Mouse (Mus musculus) midbrain, embryonic 14.5 days (tissue): ENCODE data around the gene Chuk. TPM values are rescaled to one million over a fixed set of nuclear protein-coding genes. Genes with fewer than 3 reads are reported as not detected.

ENCODE experiments used
- ATAC-seq: fragments of 200-750 bp; cut with Nextera tagmentation; 2 replicates; pipeline ENCODE4 v1.8.0; 2017; ENCODE audit warnings: moderate number of reproducible peaks, moderate library complexity; ENCODE audit not compliant: low FRiP score, low TSS enrichment
- DNase-seq: peaks from one replicate; pipeline ENCODE4 v3.0.0-alpha.2; 2015
- H3K27ac ChIP-seq: fragments of 300-500 bp; sonication (generic); replicated peaks from 2 replicates; pipeline ENCODE4 v1.5.1; 2014; ENCODE audit warnings: mild to moderate bottlenecking, low read depth, low read length, moderate library complexity
- H3K27me3 ChIP-seq: fragments of 300-500 bp; sonication (generic); 2 replicates; pipeline ENCODE4 v1.6.1; 2014; ENCODE audit warnings: low read length, control low read depth, mixed read lengths; ENCODE audit not compliant: control insufficient read depth, insufficient read depth
- H3K36me3 ChIP-seq: fragments of 300-500 bp; sonication (generic); 2 replicates; pipeline ENCODE4 v1.6.1; 2014; ENCODE audit warnings: low read length, control low read depth; ENCODE audit not compliant: control insufficient read depth, insufficient read depth
- H3K4me1 ChIP-seq: fragments of 300-500 bp; sonication (generic); 2 replicates; pipeline ENCODE4 v1.6.1; 2014; ENCODE audit warnings: mild to moderate bottlenecking, antibody characterized with exemption, low read length, control low read depth; ENCODE audit not compliant: control insufficient read depth, insufficient read depth
- H3K4me2 ChIP-seq: fragments of 300-500 bp; sonication (generic); 2 replicates; pipeline ENCODE4 v1.6.1; 2014; ENCODE audit warnings: mild to moderate bottlenecking, low read length, moderate library complexity
- H3K4me3 ChIP-seq: fragments of 300-500 bp; sonication (generic); replicated peaks from 2 replicates; pipeline ENCODE4 v1.5.1; 2014; ENCODE audit warnings: low read depth, low read length
- H3K9ac ChIP-seq: fragments of 300-500 bp; sonication (generic); replicated peaks from 2 replicates; pipeline ENCODE4 v1.6.1; 2014; ENCODE audit warnings: mild to moderate bottlenecking, low read length, moderate library complexity
- H3K9me3 ChIP-seq: fragments of 300-500 bp; sonication (generic); 2 replicates; pipeline ENCODE4 v1.6.1; 2016; ENCODE audit warnings: low read length, control low read depth, mixed read lengths; ENCODE audit not compliant: control insufficient read depth
- WGBS: fragments of 180-500 bp; shearing (Covaris S2); extraction: QIAGEN DNeasy Blood & Tissue Kit; methylation state at CpG from one replicate; pipeline ENCODE4 v1.1.7; 2014; 5-methylcytosine and 5-hydroxymethylcytosine counted together
- polyA plus RNA-seq: library from polyadenylated mRNA; unstranded; fragments of >200 nt; fragmentation: Nextera tagmentation; extraction: Ambion mirVana; gene quantifications from 2 replicates; pipeline ENCODE4 v1.2.1, GENCODE M21; 2014

Chuk gene
- polyA plus RNA-seq, result 59.2 and 60.1 TPM in 2 replicates

- Histone ChIP-seq H3K27me3 (no peaks in the 10 kb centered on the region), H3K4me1 (peaks cover 15% of the 10 kb centered on the region), H3K36me3 (peaks cover 21% of the 10 kb centered on the region), H3K27ac (peak within 1 kb of the TSS; percentile 83), H3K9ac (peak within 1 kb of the TSS; percentile 90), H3K9me3 (no peaks in the 10 kb centered on the region), H3K4me3 (peak within 1 kb of the TSS; percentile 85), H3K4me2 (peak within 1 kb of the TSS; percentile 89)
- peak; percentile 99 for ATAC-seq
- 1% methylated on average over 66 of the region's 67 CpGs for WGBS
- peak; percentile 100 for DNase-seq
Measured at GRCm38 (mm10) chr19:44106831-44107660, at the start of gene Chuk. Chuk (minus strand) TSS chr19:44107480.

- Histone ChIP-seq H3K36me3 (no peaks in the 10 kb centered on the region), H3K4me1 (no peaks in the 10 kb centered on the region), H3K9me3 (no peaks in the 10 kb centered on the region), H3K4me2 (no peak overlapping the region), H3K27ac (no peak overlapping the region), H3K27me3 (no peaks in the 10 kb centered on the region), H3K9ac (no peak overlapping the region), H3K4me3 (no peak overlapping the region)
- ATAC-seq, result no peak
- WGBS, result 92% methylated on average over 10 of the region's 10 CpGs
- no peak for DNase-seq
Measured at GRCm38 (mm10) chr19:44157005-44157404, 49.7 kb upstream of the Chuk start.

- H3K9me3 ChIP-seq, result no peaks in the 10 kb centered on the region
- no peak overlapping the region for H3K4me2 ChIP-seq
- no peaks in the 10 kb centered on the region for H3K4me1 ChIP-seq
- DNase-seq (no peak), ATAC-seq (no peak)
- H3K9ac ChIP-seq, result no peak overlapping the region
- no peaks in the 10 kb centered on the region for H3K27me3 ChIP-seq
- WGBS, result 87% methylated on average over 5 of the region's 5 CpGs
- no peak overlapping the region for H3K4me3 ChIP-seq
- H3K36me3 ChIP-seq, result no peaks in the 10 kb centered on the region
- H3K27ac ChIP-seq, result no peak overlapping the region
Measured at GRCm38 (mm10) chr19:44153781-44154180, 46.5 kb upstream of the Chuk start.

GRCm38 (mm10) chr19:44148991-44149390 is 41.7 kb upstream of the Chuk start:
- no peak overlapping the region for H3K4me3 ChIP-seq
- H3K9me3 ChIP-seq, result no peaks in the 10 kb centered on the region
- ATAC-seq, result no peak
- DNase-seq, result no peak
- H3K9ac ChIP-seq, result no peak overlapping the region
- H3K4me2 ChIP-seq, result no peak overlapping the region
- H3K27me3 ChIP-seq, result no peaks in the 10 kb centered on the region
- no peaks in the 10 kb centered on the region for H3K36me3 ChIP-seq
- 90% methylated on average over 2 of the region's 2 CpGs for WGBS
- H3K4me1 ChIP-seq, result peaks cover 13% of the 10 kb centered on the region
- H3K27ac ChIP-seq, result no peak overlapping the region

GRCm38 (mm10) chr19:44148345-44148744 is 41.1 kb upstream of the Chuk start:
- no peaks in the 10 kb centered on the region for H3K27me3 ChIP-seq
- no peak for DNase-seq
- H3K4me2 ChIP-seq, result no peak overlapping the region
- ATAC-seq, result no peak
- peaks cover 13% of the 10 kb centered on the region for H3K4me1 ChIP-seq
- no peak overlapping the region for H3K4me3 ChIP-seq
- 39% methylated on average over 2 of the region's 2 CpGs for WGBS
- peaks cover 5% of the 10 kb centered on the region for H3K36me3 ChIP-seq
- H3K27ac ChIP-seq, result no peak overlapping the region
- no peaks in the 10 kb centered on the region for H3K9me3 ChIP-seq
- no peak overlapping the region for H3K9ac ChIP-seq

- 94% methylated on average over 8 of the region's 8 CpGs for WGBS
- no peak overlapping the region for H3K27ac ChIP-seq
- H3K27me3 ChIP-seq, result no peaks in the 10 kb centered on the region
- no peak overlapping the region for H3K4me3 ChIP-seq
- H3K4me1 ChIP-seq, result peaks cover 13% of the 10 kb centered on the region
- peaks cover 18% of the 10 kb centered on the region for H3K36me3 ChIP-seq
- no peak overlapping the region for H3K9ac ChIP-seq
- H3K9me3 ChIP-seq, result no peaks in the 10 kb centered on the region
- DNase-seq (no peak), ATAC-seq (no peak)
- H3K4me2 ChIP-seq, result no peak overlapping the region
Measured at GRCm38 (mm10) chr19:44146951-44147350, 39.7 kb upstream of the Chuk start.

- Histone ChIP-seq H3K9ac (peak overlapping the region; percentile 75), H3K4me1 (peaks cover 13% of the 10 kb centered on the region), H3K4me3 (peak overlapping the region; percentile 67), H3K9me3 (no peaks in the 10 kb centered on the region), H3K27ac (peak overlapping the region; percentile 66), H3K36me3 (peaks cover 23% of the 10 kb centered on the region), H3K4me2 (peak overlapping the region; percentile 60), H3K27me3 (no peaks in the 10 kb centered on the region)
- 61% methylated on average over 9 of the region's 9 CpGs for WGBS
- DNase-seq (no peak), ATAC-seq (peak; percentile 40; the same call in 1 of the 2 replicates)
Measured at GRCm38 (mm10) chr19:44146568-44146879, 39.2 kb upstream of the Chuk start.

- Histone ChIP-seq H3K27ac (peak within 1 kb of the TSS; percentile 66), H3K4me3 (peak within 1 kb of the TSS; percentile 67), H3K4me1 (peaks cover 13% of the 10 kb centered on the region), H3K9ac (peak within 1 kb of the TSS; percentile 75), H3K27me3 (no peaks in the 10 kb centered on the region), H3K36me3 (peaks cover 29% of the 10 kb centered on the region), H3K9me3 (no peaks in the 10 kb centered on the region), H3K4me2 (peak within 1 kb of the TSS; percentile 60)
- ATAC-seq, result peak; percentile 66
- 2% methylated on average over 46 of the region's 46 CpGs for WGBS
- DNase-seq, result peak; percentile 93
Measured at GRCm38 (mm10) chr19:44145702-44146567, 38.7 kb upstream of the Chuk start, which contains the start of gene Bloc1s2. Bloc1s2 (minus strand) TSS chr19:44146446.
